Mouse (Mus musculus) CD4-positive naive resting alpha-beta T cell, adult 57 days (primary cell): ENCODE results near the gene Slc35a2. TPM values are rescaled to one million over a fixed set of nuclear protein-coding genes. Genes with fewer than 3 reads are reported as not detected.

Source experiments
- total RNA-seq: library from RNA; stranded (reverse); gene quantifications from one replicate; pipeline ENCODE4 v1.2.4, GENCODE M21; 2023

Slc35a2 gene
- total RNA-seq, result 24.8 TPM

GRCm38 (mm10) chrX:7883841-7884567 lies at the start of gene Slc35a2:
Gene Slc35a2, plus strand, starts transcription at chrX:7884028.

GRCm38 (mm10) chrX:7841163-7842162 lies 42.4 kb upstream of the Slc35a2 start, which contains the start of gene Otud5:
Gene Otud5, plus strand, starts transcription at chrX:7841364.

GRCm38 (mm10) chrX:7878007-7878419 lies 5.8 kb upstream of the Slc35a2 start, which contains the start of gene Pim2:
Gene Pim2, plus strand, starts transcription at chrX:7878262.

GRCm38 (mm10) chrX:7898880-7899874 lies 15.3 kb downstream of the Slc35a2 start, which contains the start of the genes Pqbp1 and Timm17b:
Gene Pqbp1, minus strand, starts transcription at chrX:7899269.
Gene Timm17b, plus strand, starts transcription at chrX:7899357.

GRCm38 (mm10) chrX:7907735-7908134 lies 23.9 kb downstream of the Slc35a2 start, which contains the start of gene Gm10491:
Gene Gm10491, minus strand, starts transcription at chrX:7907835.

GRCm38 (mm10) chrX:7909242-7909641 lies 25.4 kb downstream of the Slc35a2 start, which contains the start of gene Gm10490:
Gene Gm10490, plus strand, starts transcription at chrX:7909542.

GRCm38 (mm10) chrX:7919601-7920383 lies 36.0 kb downstream of the Slc35a2 start, which contains the start of gene Pcsk1n:
Gene Pcsk1n, plus strand, starts transcription at chrX:7919822.

GRCm38 (mm10) chrX:7928270-7928790 lies 44.5 kb downstream of the Slc35a2 start, which contains the start of gene Eras:
Gene Eras, minus strand, starts transcription at chrX:7928607.

Other genes starting within 250 kb of the Slc35a2 start
- 1.5 TPM for gene Syp, start 245.6 kb upstream of the Slc35a2 start, total RNA-seq
- gene Prickle3, start 226.8 kb upstream of the Slc35a2 start, total RNA-seq, result 30.8 TPM
- gene Plp2, start 212.6 kb upstream of the Slc35a2 start, total RNA-seq, result 34.6 TPM
- not detected for gene Magix, start 202.8 kb upstream of the Slc35a2 start, total RNA-seq
- gene Gpkow, start 186.9 kb upstream of the Slc35a2 start, total RNA-seq, result 47.3 TPM
- gene Wdr45, start 169.7 kb upstream of the Slc35a2 start, total RNA-seq, result 105 TPM
- not detected for gene Gm45208, start 161.8 kb upstream of the Slc35a2 start, total RNA-seq
- gene Praf2, start 155.6 kb upstream of the Slc35a2 start, total RNA-seq, result 16.9 TPM
- gene Ccdc120, start 133.1 kb upstream of the Slc35a2 start, total RNA-seq, result not detected
- 22.6 TPM for gene Tfe3, start 121.5 kb upstream of the Slc35a2 start, total RNA-seq
- 150 TPM for gene Gripap1, start 94.3 kb upstream of the Slc35a2 start, total RNA-seq
- gene Kcnd1, start 61.7 kb upstream of the Slc35a2 start, total RNA-seq, result 1.2 TPM
- gene Otud5, start 42.7 kb upstream of the Slc35a2 start, total RNA-seq, result 205 TPM
- gene Pim2, start 5.8 kb upstream of the Slc35a2 start, total RNA-seq, result 56.9 TPM
- gene Pqbp1, start 15.2 kb downstream of the Slc35a2 start, total RNA-seq, result 83.4 TPM
- 37.8 TPM for gene Timm17b, start 15.3 kb downstream of the Slc35a2 start, total RNA-seq
- gene Gm10491, start 23.8 kb downstream of the Slc35a2 start, total RNA-seq, result not detected
- gene Gm10490, start 25.5 kb downstream of the Slc35a2 start, total RNA-seq, result not detected
- gene Pcsk1n, start 35.8 kb downstream of the Slc35a2 start, total RNA-seq, result not detected
- gene Eras, start 44.6 kb downstream of the Slc35a2 start, total RNA-seq, result not detected
- gene Hdac6, start 63.9 kb downstream of the Slc35a2 start, total RNA-seq, result 17.9 TPM
- 3.3 TPM for gene Gata1, start 94.0 kb downstream of the Slc35a2 start, total RNA-seq
- not detected for gene Glod5, start 134.5 kb downstream of the Slc35a2 start, total RNA-seq
- gene Suv39h1, start 190.7 kb downstream of the Slc35a2 start, total RNA-seq, result 30.1 TPM
- 114 TPM for gene Was, start 206.5 kb downstream of the Slc35a2 start, total RNA-seq
- 49.9 TPM for gene Wdr13, start 248.9 kb downstream of the Slc35a2 start, total RNA-seq